Mouse (Mus musculus) subcutaneous adipose tissue, adult 2 months (tissue): ENCODE measurements around the gene Lcor. TPM values are rescaled to one million over a fixed set of nuclear protein-coding genes. Genes with fewer than 3 reads are reported as not detected.

Source experiments
- polyA plus RNA-seq: library from polyadenylated mRNA; depleted of rRNA; stranded (reverse); fragments of >200 nt; gene quantifications from 2 replicates; pipeline ENCODE4 v1.2.3, GENCODE M21; 2012; ENCODE audit warnings: low replicate concordance; rRNA removed

Lcor gene
- 2.3 and 3.1 TPM in 2 replicates for polyA plus RNA-seq

GRCm38 (mm10) chr19:41482190-41482908, at the start of gene Lcor:
Gene Lcor (plus strand): TSS chr19:41482637.

GRCm38 (mm10) chr19:41581706-41582420, 99.4 kb downstream of the Lcor start, which contains the start of gene Gm340:
Gene Gm340 (plus strand): TSS chr19:41582370.

Other genes with a start within 250 kb of the Lcor start
- gene Tm9sf3, start 218.6 kb upstream of the Lcor start, polyA plus RNA-seq = 56.5 and 77.3 TPM in 2 replicates
- 4.1 and 14.7 TPM in 2 replicates for gene Pik3ap1, start 97.5 kb upstream of the Lcor start, polyA plus RNA-seq
- 1.5 and 1.9 TPM in 2 replicates for gene Gm340, start 99.7 kb downstream of the Lcor start, polyA plus RNA-seq